In the genomic region with DNA sequence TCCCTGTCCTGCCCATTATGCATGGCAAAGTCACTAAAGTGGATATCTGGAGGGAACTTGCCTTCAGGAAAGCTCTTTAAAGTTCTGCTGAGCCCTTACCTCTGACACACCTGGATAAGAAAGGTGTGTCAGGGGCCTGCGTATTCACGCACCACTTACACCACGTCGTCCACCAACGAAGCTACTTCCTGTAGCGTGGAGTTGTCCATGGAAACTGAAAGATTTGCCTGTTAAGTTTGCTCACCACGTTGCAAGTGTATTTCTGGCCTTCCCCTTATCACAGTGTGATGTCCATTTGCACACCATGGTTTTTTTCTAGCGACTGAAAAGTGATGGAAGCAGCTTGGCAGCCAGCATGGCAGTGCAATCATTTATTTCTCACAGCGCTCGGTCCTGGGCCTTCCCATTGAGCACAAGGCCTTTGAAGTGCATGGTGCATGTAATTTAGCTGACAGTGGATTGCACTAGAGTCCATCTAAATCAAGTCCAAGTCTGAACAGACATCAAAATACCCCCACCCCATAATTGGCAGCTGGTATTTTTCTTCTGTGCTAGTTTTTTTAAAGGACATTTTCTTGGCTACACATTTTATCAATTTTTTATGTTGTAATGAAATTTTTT, we compare ENCODE assay signal across 14 mouse cellular contexts.
DNase-seq lines count a peak whose midpoint lies in the region; ATAC-seq lines count a peak whose summit lies in the region.
"Had no signal": no experiment of that assay in that cellular context is flagged by ENCODE, and none has a peak within 500 bp of the region (broad histone marks: within the 10 kb centered on the region; RNA-seq: fewer than 3 reads in every experiment).

No protein-coding gene starts in this region.

- peaks cover 6% of the 10 kb centered on the region; the same call in 1 of the 2 replicates for H3K4me1 ChIP-seq in hindbrain, embryonic 13.5 days (replicated peaks)
- H3K4me1 ChIP-seq in hindbrain, embryonic 12.5 days, result no peaks in the 10 kb centered on the region
- H3K4me1 ChIP-seq in forebrain, embryonic 15.5 days, result peaks cover 11% of the 10 kb centered on the region
- peaks cover 10% of the 10 kb centered on the region for H3K4me1 ChIP-seq in midbrain, embryonic 11.5 days (ENCODE audit: control insufficient read depth, insufficient read depth, low read length)
- no peaks in the 10 kb centered on the region for H3K4me1 ChIP-seq in neural tube, embryonic 15.5 days
- no peaks in the 10 kb centered on the region for H3K4me1 ChIP-seq in intestine, embryonic 16.5 days (ENCODE audit: control insufficient read depth, insufficient read depth, low read length)

- peak; percentile 86 for DNase-seq in midbrain, embryonic 11.5 days (ENCODE audit: low spot score, missing footprints)
- no peak for DNase-seq in layer of hippocampus, adult 11-12 months (ENCODE audit: low spot score)
- DNase-seq: cerebellum, adult 11 months; gastrocnemius, postnatal 14 days; kidney, adult 18-20 months; lung, adult 18-20 months had no signal

- 48% methylated on average over 10 of the region's 10 CpGs for WGBS in hindbrain, embryonic 13.5 days
- 67% methylated on average over 10 of the region's 10 CpGs for WGBS in hindbrain, embryonic 12.5 days
- WGBS in forebrain, embryonic 15.5 days, result 63% methylated on average over 10 of the region's 10 CpGs
- 60% methylated on average over 10 of the region's 10 CpGs for WGBS in midbrain, embryonic 11.5 days
- 45% methylated on average over 10 of the region's 10 CpGs for WGBS in neural tube, embryonic 15.5 days
- 80% methylated on average over 10 of the region's 10 CpGs for WGBS in intestine, embryonic 16.5 days

- H3K27ac ChIP-seq in hindbrain, embryonic 13.5 days, result no peak overlapping the region
- no peak overlapping the region for H3K27ac ChIP-seq in hindbrain, embryonic 12.5 days
- no peak overlapping the region for H3K27ac ChIP-seq in forebrain, embryonic 15.5 days (replicated peaks)
- no peak overlapping the region for H3K27ac ChIP-seq in midbrain, embryonic 11.5 days (ENCODE audit: low read depth, low read length)
- H3K27ac ChIP-seq in neural tube, embryonic 15.5 days (replicated peaks), result no peak overlapping the region
- no peak overlapping the region for H3K27ac ChIP-seq in intestine, embryonic 16.5 days (ENCODE audit: low read length)
- H3K27ac ChIP-seq: heart, embryonic 10.5 days; left cerebral cortex, adult 2 months had no signal

- H3K4me2 ChIP-seq in hindbrain, embryonic 13.5 days, result no peak overlapping the region
- H3K4me2 ChIP-seq in hindbrain, embryonic 12.5 days (replicated peaks), result no peak overlapping the region
- H3K4me2 ChIP-seq in forebrain, embryonic 15.5 days (replicated peaks), result no peak overlapping the region
- no peak overlapping the region for H3K4me2 ChIP-seq in midbrain, embryonic 11.5 days
- no peak overlapping the region for H3K4me2 ChIP-seq in neural tube, embryonic 15.5 days
- no peak overlapping the region for H3K4me2 ChIP-seq in intestine, embryonic 16.5 days (ENCODE audit: low read depth, low read length)

- no peaks in the 10 kb centered on the region for H3K27me3 ChIP-seq in hindbrain, embryonic 13.5 days
- no peaks in the 10 kb centered on the region for H3K27me3 ChIP-seq in hindbrain, embryonic 12.5 days
- H3K27me3 ChIP-seq in forebrain, embryonic 15.5 days, result no peaks in the 10 kb centered on the region
- H3K27me3 ChIP-seq in midbrain, embryonic 11.5 days (ENCODE audit: control insufficient read depth, insufficient read depth, low read length), result no peaks in the 10 kb centered on the region
- H3K27me3 ChIP-seq in neural tube, embryonic 15.5 days (replicated peaks), result no peaks in the 10 kb centered on the region
- H3K27me3 ChIP-seq in intestine, embryonic 16.5 days (replicated peaks; ENCODE audit: control insufficient read depth, insufficient read depth, low read length), result no peaks in the 10 kb centered on the region

- no peak overlapping the region for H3K9ac ChIP-seq in hindbrain, embryonic 13.5 days
- no peak overlapping the region for H3K9ac ChIP-seq in hindbrain, embryonic 12.5 days
- no peak overlapping the region for H3K9ac ChIP-seq in forebrain, embryonic 15.5 days (replicated peaks)
- H3K9ac ChIP-seq in midbrain, embryonic 11.5 days (ENCODE audit: low read length), result no peak overlapping the region
- no peak overlapping the region for H3K9ac ChIP-seq in neural tube, embryonic 15.5 days (replicated peaks)
- no peak overlapping the region for H3K9ac ChIP-seq in intestine, embryonic 16.5 days (ENCODE audit: low read depth, low read length)

- H3K9me3 ChIP-seq in hindbrain, embryonic 13.5 days, result no peaks in the 10 kb centered on the region
- H3K9me3 ChIP-seq in hindbrain, embryonic 12.5 days (replicated peaks), result no peaks in the 10 kb centered on the region
- H3K9me3 ChIP-seq in forebrain, embryonic 15.5 days, result no peaks in the 10 kb centered on the region
- H3K9me3 ChIP-seq in midbrain, embryonic 11.5 days (ENCODE audit: control insufficient read depth, low read length), result no peaks in the 10 kb centered on the region
- no peaks in the 10 kb centered on the region for H3K9me3 ChIP-seq in neural tube, embryonic 15.5 days (replicated peaks)
- H3K9me3 ChIP-seq in intestine, embryonic 16.5 days (ENCODE audit: control insufficient read depth, low read length), result no peaks in the 10 kb centered on the region
- H3K9me3 ChIP-seq: heart, embryonic 10.5 days had no signal

- no peak overlapping the region for H3K4me3 ChIP-seq in hindbrain, embryonic 13.5 days
- no peak overlapping the region for H3K4me3 ChIP-seq in hindbrain, embryonic 12.5 days
- H3K4me3 ChIP-seq in forebrain, embryonic 15.5 days, result no peak overlapping the region
- H3K4me3 ChIP-seq in midbrain, embryonic 11.5 days (ENCODE audit: low read depth, low read length), result no peak overlapping the region
- H3K4me3 ChIP-seq in neural tube, embryonic 15.5 days (replicated peaks), result no peak overlapping the region
- no peak overlapping the region for H3K4me3 ChIP-seq in intestine, embryonic 16.5 days (ENCODE audit: low read length)
- H3K4me3 ChIP-seq: heart, embryonic 10.5 days; left cerebral cortex, adult 2 months had no signal

- ATAC-seq in hindbrain, embryonic 13.5 days (ENCODE audit: low FRiP score), result 0 out of 2 replicates have a peak, but pooled peaks have one; percentile 54
- no peak for ATAC-seq in hindbrain, embryonic 12.5 days (ENCODE audit: low FRiP score)
- ATAC-seq in forebrain, embryonic 15.5 days (replicated peaks), result peak; percentile 64; the same call in 1 of the 2 replicates
- peak; percentile 71 for ATAC-seq in midbrain, embryonic 11.5 days (ENCODE audit: low FRiP score)
- ATAC-seq in neural tube, embryonic 15.5 days (ENCODE audit: low FRiP score), result peak; percentile 55; the same call in 1 of the 2 replicates
- ATAC-seq in megakaryocyte-erythroid progenitor cell, adult 5-6 weeks (replicated peaks; ENCODE audit: low FRiP score, low TSS enrichment, poor library complexity, severe bottlenecking), result no peak
- no peak for ATAC-seq in intestine, embryonic 16.5 days

- H3K36me3 ChIP-seq in hindbrain, embryonic 13.5 days, result no peaks in the 10 kb centered on the region
- H3K36me3 ChIP-seq in hindbrain, embryonic 12.5 days, result no peaks in the 10 kb centered on the region
- H3K36me3 ChIP-seq in forebrain, embryonic 15.5 days, result no peaks in the 10 kb centered on the region
- no peaks in the 10 kb centered on the region for H3K36me3 ChIP-seq in midbrain, embryonic 11.5 days (ENCODE audit: control insufficient read depth, insufficient read depth, low read length)
- H3K36me3 ChIP-seq in neural tube, embryonic 15.5 days, result no peaks in the 10 kb centered on the region
- H3K36me3 ChIP-seq in intestine, embryonic 16.5 days (ENCODE audit: control insufficient read depth, insufficient read depth, low read length), result no peaks in the 10 kb centered on the region
- H3K36me3 ChIP-seq: heart, embryonic 10.5 days had no signal

Comparison
In these comparisons a context has a peak if more than half of its experiments do, and no peak if none do; other contexts are left out.
1. ATAC-seq: peak in hindbrain, embryonic 13.5 days (single experiment), forebrain, embryonic 15.5 days (single experiment), midbrain, embryonic 11.5 days (single experiment) and neural tube, embryonic 15.5 days (single experiment); none in hindbrain, embryonic 12.5 days (single experiment), megakaryocyte-erythroid progenitor cell, adult 5-6 weeks (single experiment) and intestine, embryonic 16.5 days (single experiment).